Mouse (Mus musculus): ENCODE results near the gene Casq1.

The Casq1 gene

DNA sequence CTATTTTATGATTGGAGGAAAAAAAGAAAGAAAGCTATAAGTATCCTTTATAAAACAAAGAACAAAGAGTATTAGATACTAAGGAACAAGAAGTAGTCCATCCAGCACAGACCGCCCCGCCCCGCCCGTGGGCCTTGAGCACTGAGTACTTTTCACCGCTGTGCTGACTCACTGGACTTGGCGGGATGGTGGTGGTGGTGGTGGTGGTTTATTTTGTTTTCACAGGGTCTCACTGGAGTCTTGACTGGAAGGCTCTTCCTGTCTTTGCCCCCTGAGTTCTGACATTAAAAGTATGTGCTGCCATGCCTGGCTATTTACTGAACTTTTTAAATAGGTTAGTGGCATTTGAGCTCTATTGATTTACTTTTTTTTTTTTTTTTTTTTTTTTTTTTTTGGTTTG lies 36.6 kb downstream of the Casq1 start:
- no peak for DNase-seq (ENCODE audit: low read depth, low spot score)

DNA sequence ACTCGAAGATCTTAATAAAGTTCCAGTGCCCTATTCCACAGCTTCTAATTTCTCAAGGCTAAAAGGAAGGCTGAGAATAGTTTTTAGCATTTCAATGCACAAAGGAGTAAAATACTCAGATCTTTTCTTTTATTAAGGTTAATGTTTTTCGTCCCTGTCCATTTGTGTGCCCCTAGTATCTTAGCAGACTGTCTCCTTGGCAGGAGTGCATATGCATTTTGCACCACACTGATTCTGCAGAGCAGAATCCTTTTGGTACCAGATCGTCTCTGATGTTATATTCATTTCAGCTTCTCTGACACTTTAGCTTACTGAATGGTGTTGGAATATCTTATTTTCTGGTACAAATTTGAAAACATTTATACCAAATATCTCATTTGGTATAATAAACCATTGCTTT lies 37.9 kb downstream of the Casq1 start:
- DNase-seq (ENCODE audit: low read depth, low spot score), result no peak

DNA sequence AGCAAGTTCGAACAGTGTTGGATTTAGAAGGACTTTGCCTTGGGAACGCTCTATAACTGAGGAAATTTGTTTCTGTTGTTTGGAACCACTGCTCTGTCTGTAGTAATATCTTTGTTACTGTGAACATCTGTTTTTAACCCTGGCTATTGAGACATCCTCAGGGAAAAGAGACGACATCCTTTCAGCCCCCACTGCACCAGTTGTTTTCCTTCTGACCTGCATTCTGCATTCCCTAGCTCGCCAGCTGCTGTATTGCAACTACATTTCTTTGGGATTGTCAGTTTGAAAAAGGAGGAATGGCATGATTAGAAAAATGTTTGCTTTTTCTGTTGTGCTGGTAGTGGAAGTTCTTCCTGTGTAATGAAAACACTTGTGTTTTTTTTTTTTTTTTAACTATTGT lies 38.8 kb downstream of the Casq1 start:
- no peak for DNase-seq (ENCODE audit: low read depth, low spot score)

- no peak for DNase-seq (ENCODE audit: low read depth, low spot score)
Observed at GRCm38 (mm10) chr1:172179102-172179501, 40.6 kb downstream of the Casq1 start.

GRCm38 (mm10) chr1:172177791-172178190 lies 41.9 kb downstream of the Casq1 start:
- DNase-seq (ENCODE audit: low read depth, low spot score), result no peak

DNA sequence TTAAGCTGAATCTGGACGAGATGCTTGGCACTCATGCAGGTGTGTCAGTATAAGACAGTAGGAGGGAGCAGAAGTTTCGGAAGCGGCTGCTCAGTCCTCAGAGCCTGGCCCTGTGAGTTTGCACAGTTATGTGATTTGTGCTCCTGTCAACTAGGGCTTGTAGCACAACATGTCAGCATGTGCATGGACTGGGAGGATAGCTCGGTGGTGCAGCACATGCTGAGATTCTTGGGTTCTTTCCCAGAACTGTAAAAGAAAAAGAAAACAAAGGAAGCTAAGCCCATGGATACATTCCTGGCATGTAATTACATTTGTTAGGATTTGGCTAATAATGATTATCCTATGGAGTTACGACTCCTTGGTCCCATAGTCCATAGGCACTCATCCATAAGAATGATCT lies 46.5 kb downstream of the Casq1 start:
- DNase-seq (ENCODE audit: low read depth, low spot score), result no peak

- no peak for DNase-seq (ENCODE audit: low read depth, low spot score)
Observed at GRCm38 (mm10) chr1:172172381-172172780, 47.3 kb downstream of the Casq1 start.

DNA sequence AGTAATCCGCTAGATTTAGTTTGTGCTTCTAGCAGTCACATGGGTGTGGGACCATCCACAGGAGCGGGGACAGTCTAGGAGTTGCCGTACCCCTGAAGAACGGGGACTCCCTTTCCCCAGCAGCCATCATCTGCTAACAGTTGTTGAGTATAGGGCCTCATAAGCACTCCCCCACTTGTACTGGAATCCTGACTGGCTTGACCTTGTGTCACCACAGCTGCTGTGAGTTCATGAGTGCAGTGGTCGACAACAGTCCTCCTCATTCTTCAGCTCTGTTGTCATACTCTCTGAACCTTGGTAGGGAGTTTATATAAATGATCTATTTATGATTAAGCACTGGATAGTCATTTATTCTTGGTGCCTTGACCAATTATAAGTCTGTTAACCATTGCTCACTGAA lies 49.9 kb downstream of the Casq1 start:
- DNase-seq (ENCODE audit: low read depth, low spot score), result no peak

GRCm38 (mm10) chr1:172167911-172168310 lies 51.8 kb downstream of the Casq1 start:
- DNase-seq (ENCODE audit: low read depth, low spot score), result no peak

DNA sequence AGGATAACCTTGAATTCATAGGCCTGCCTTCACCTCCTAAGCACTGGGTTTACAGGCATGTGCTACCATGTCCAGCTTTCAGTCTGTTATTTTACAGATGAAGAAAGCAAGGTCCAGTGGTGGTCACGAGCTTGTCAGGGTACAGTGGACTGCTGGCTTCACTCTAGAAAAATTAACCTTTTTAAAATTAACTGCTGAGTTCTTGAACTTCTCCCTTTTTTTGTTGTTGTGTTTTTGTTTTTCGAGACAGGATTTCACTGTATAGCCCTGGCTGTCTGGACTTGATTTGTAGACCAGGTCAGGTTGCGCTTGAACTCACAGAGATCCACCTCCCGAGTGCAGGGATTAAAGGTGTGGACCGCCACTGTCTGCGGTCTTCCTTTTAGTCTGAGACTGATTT lies 56.7 kb downstream of the Casq1 start:
- no peak for DNase-seq (ENCODE audit: low read depth, low spot score)

DNA sequence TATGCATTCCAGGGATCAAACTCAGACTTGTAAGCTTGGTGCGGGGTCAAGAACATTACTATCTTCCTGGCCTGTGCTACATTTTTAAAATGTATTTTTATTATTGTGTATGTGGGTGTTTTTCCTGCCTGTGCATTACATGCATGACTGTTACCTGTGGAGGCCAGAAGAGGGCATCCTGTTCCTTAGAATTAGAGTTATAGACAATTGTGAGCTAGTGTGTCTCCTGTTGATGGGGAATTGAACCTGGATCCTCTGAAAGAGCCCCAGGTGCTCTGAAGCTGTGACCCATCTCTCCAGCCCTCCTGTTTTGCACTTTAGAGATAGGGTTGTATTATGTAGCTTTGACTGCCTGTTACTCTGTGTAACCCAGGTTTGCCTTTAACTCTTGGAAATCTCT lies 57.7 kb downstream of the Casq1 start:
- DNase-seq (ENCODE audit: low read depth, low spot score), result peak; percentile 76

DNA sequence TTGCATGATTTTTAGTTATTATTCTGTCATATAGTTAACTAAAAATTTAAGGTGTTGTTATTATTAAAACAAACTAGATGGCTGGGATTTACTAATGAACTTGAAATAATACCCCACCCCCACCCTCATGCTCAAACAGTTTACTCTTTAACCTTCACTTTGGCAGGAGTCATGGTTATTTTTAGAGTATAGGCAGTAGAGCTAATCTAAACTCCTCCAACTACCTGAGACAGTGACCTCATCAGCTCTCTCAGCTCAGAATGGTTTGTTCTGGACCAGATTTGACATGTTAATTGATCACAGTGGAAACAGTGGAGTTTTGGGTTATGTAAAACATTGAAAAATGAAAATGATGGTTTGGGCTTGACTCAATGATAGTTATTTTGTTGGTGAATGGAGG lies 59.2 kb downstream of the Casq1 start:
- DNase-seq (ENCODE audit: low read depth, low spot score), result no peak

DNA sequence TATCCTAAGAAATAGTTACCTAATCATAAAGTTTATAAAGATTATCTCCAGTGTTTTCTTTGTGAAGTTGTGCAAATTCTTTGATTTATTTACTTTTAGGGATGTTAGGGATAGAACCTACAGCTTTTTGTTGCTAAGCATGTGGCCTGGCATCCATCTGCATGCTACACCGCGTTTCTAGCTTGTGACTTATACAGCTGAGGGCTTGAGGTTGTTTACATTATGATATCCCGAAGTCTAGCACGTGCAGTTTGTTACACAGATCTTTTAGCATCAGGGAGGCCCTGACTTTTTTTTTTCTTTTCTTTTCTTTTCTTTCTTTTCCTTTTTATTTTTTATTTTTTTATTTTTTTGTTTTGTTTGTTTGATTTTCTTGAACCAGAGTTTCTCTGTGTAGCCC lies 59.7 kb downstream of the Casq1 start:
- DNase-seq (ENCODE audit: low read depth, low spot score), result no peak

Measured in brain, adult 2 months (tissue).